Mouse (Mus musculus): ENCODE measurements around the gene Sh3bp2.
A peak's percentile ranks its signal among the peaks of the same experiment; 100 is the strongest.
"Not testable (repeated sequence)": the region's sequence is repeated elsewhere in the genome, so short reads cannot be mapped to it uniquely, and the experiment has no call there.

Sh3bp2 gene

GRCm38 (mm10) chr5:34579377-34579776 is 53.7 kb downstream of the Sh3bp2 start:
- no peaks in the 10 kb centered on the region for H3K9me3 ChIP-seq (ENCODE audit: low read length)
- H3K36me3 ChIP-seq (ENCODE audit: insufficient read depth, low read length), result peaks cover 5% of the 10 kb centered on the region; the same call in 1 of the 2 replicates
- no peaks in the 10 kb centered on the region for H3K27me3 ChIP-seq (ENCODE audit: insufficient read depth, low read length)
- H3K4me1 ChIP-seq (replicated peaks; ENCODE audit: low read depth, low read length), result peaks cover 82% of the 10 kb centered on the region
- TF ChIP-seq POU5F1 (IDR thresholded peaks at IDR 0.05; ENCODE audit: borderline replicate concordance, low read length) (no peak), CTCF (conservative IDR thresholded peaks at IDR 0.05; ENCODE audit: low read length) (no peak), NANOG (IDR thresholded peaks at IDR 0.05; ENCODE audit: borderline replicate concordance, low read length) (no peak)
- H3K4me3 ChIP-seq (replicated peaks; ENCODE audit: low read length), result no peak overlapping the region

DNA sequence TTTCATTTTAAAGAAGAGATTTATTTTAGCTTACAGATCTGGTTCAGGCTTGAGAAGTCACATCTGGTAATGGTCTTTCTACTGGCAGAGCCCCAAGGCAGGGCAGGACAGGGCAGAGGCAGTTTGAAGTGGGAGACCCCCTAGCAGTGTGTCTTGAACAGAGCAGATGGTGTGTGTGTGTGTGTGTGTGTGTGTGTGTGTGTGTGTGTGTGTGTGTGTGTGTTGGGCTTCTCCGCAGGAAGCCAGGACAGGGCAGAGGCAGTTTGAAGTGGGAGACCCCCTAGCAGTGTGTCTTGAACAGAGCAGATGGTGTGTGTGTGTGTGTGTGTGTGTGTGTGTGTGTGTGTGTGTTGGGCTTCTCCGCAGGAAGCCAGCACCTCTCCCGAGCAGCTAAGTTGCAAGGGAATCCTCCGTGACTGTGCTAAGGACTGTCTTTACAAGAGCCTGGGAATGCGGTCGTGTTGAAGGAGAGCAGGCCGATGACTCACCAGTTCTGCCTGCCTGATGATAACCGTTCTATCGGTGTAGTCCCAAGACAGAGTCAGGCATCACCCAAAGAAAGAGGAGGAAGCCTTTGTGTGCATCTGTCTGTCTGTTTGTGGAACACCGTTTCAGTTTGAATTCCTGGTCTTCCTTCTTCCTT is 56.2 kb downstream of the Sh3bp2 start:
- peak overlapping the region; percentile 3 for H3K4me3 ChIP-seq (replicated peaks; ENCODE audit: low read length)
- H3K36me3 ChIP-seq (ENCODE audit: insufficient read depth, low read length); H3K9me3 ChIP-seq (ENCODE audit: low read length); H3K27me3 ChIP-seq (ENCODE audit: insufficient read depth, low read length): not testable (repeated sequence)
- H3K4me1 ChIP-seq (replicated peaks; ENCODE audit: low read depth, low read length), result peaks cover 60% of the 10 kb centered on the region

DNA sequence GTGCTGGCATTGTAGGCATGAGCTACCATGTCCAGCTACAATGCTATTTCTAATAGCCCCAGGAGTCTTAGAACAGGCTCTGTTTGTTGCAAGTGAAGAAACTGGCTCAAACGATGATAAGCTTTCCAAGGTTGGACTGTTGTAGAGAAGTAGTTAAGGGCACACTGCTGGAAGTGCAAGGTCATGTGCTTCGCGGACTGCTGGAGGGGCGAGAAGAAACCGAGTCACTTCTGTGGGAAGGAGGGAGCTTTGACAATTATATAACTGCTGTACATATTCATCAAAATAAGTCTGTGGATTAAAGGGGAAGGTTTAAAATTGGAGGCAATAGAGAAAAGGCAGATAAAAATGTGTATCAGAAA is 56.7 kb downstream of the Sh3bp2 start:
- peaks cover 57% of the 10 kb centered on the region for H3K4me1 ChIP-seq (replicated peaks; ENCODE audit: low read depth, low read length)
- H3K27me3 ChIP-seq (ENCODE audit: insufficient read depth, low read length), result no peaks in the 10 kb centered on the region
- peaks cover 5% of the 10 kb centered on the region; the same call in 1 of the 2 replicates for H3K36me3 ChIP-seq (ENCODE audit: insufficient read depth, low read length)
- no peaks in the 10 kb centered on the region for H3K9me3 ChIP-seq (ENCODE audit: low read length)
- TF ChIP-seq NANOG (IDR thresholded peaks at IDR 0.05; ENCODE audit: borderline replicate concordance, low read length) (no peak), POU5F1 (IDR thresholded peaks at IDR 0.05; ENCODE audit: borderline replicate concordance, low read length) (no peak)
- H3K4me3 ChIP-seq (replicated peaks; ENCODE audit: low read length), result peak overlapping the region; percentile 3

DNA sequence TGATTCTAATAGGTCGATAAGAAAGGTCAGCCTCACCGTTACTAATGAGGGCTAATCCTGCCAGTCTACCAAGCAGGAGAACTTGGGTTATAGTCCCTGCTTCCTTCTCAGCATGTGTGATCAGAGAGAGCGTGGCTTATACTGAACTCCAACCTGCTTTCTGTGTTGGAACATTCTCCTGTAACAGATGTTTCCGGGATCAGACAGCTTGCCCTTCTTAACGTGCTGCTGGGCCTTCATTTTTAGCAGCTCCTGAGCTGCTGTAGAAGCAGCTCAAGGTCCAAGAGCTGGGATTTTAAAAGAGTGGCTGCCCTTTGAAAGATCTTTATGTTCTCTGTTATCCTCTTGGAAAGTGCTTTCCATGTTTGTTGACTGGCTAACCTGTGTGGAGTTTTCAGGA is 59.6 kb downstream of the Sh3bp2 start:
- H3K27me3 ChIP-seq (ENCODE audit: insufficient read depth, low read length), result no peaks in the 10 kb centered on the region
- no peak overlapping the region for H3K4me3 ChIP-seq (replicated peaks; ENCODE audit: low read length)
- no peak for TF ChIP-seq POU5F1 (IDR thresholded peaks at IDR 0.05; ENCODE audit: borderline replicate concordance, low read length)
- no peak for TF ChIP-seq CTCF (conservative IDR thresholded peaks at IDR 0.05; ENCODE audit: low read length)
- no peak for TF ChIP-seq NANOG (IDR thresholded peaks at IDR 0.05; ENCODE audit: borderline replicate concordance, low read length)
- no peaks in the 10 kb centered on the region for H3K9me3 ChIP-seq (ENCODE audit: low read length)
- H3K36me3 ChIP-seq (ENCODE audit: insufficient read depth, low read length), result peaks cover 5% of the 10 kb centered on the region; the same call in 1 of the 2 replicates
- peaks cover 62% of the 10 kb centered on the region for H3K4me1 ChIP-seq (replicated peaks; ENCODE audit: low read depth, low read length)

- peaks cover 5% of the 10 kb centered on the region; the same call in 1 of the 2 replicates for H3K36me3 ChIP-seq (ENCODE audit: insufficient read depth, low read length)
- TF ChIP-seq CTCF (conservative IDR thresholded peaks at IDR 0.05; ENCODE audit: low read length), result no peak
- no peak for TF ChIP-seq NANOG (IDR thresholded peaks at IDR 0.05; ENCODE audit: borderline replicate concordance, low read length)
- no peak for TF ChIP-seq POU5F1 (IDR thresholded peaks at IDR 0.05; ENCODE audit: borderline replicate concordance, low read length)
Observed at GRCm38 (mm10) chr5:34587881-34588280, 62.2 kb downstream of the Sh3bp2 start.

DNA sequence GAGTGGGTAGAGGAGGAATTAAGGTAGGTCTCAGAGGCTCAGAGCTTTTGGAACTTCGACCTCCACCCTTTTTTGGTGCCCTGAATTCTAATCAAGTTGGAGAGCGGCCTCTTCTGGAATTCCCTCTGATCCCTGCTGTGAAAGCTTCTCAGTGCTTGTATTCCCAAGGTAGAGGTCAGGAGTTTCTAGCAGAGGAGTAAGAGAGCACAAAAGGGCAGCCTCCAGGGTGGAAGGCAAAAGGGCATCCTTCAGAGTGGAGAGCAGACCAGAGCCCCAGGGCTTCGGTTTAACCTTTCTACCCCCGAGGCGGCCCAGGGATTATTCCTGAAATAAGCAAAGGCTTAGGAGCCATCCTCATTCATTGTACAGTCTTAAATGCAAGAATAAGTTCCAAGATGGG is 64.4 kb downstream of the Sh3bp2 start:
- no peaks in the 10 kb centered on the region for H3K9me3 ChIP-seq (ENCODE audit: low read length)
- H3K27me3 ChIP-seq (ENCODE audit: insufficient read depth, low read length), result no peaks in the 10 kb centered on the region
- H3K4me3 ChIP-seq (replicated peaks; ENCODE audit: low read length), result no peak overlapping the region; the same call in 1 of the 2 replicates
- no peaks in the 10 kb centered on the region for H3K36me3 ChIP-seq (ENCODE audit: insufficient read depth, low read length)
- peaks cover 77% of the 10 kb centered on the region for H3K4me1 ChIP-seq (replicated peaks; ENCODE audit: low read depth, low read length)
- peak; percentile 74; the same call in 1 of the 2 replicates for TF ChIP-seq NANOG (IDR thresholded peaks at IDR 0.05; ENCODE audit: borderline replicate concordance, low read length)
- no peak for TF ChIP-seq CTCF (conservative IDR thresholded peaks at IDR 0.05; ENCODE audit: low read length)
- TF ChIP-seq POU5F1 (IDR thresholded peaks at IDR 0.05; ENCODE audit: borderline replicate concordance, low read length), result no peak

More at GRCm38 (mm10) chr5:34587881-34588280, 62.2 kb downstream of the Sh3bp2 start:
- no peaks in the 10 kb centered on the region for H3K27me3 ChIP-seq (ENCODE audit: insufficient read depth, low read length)
- no peaks in the 10 kb centered on the region for H3K9me3 ChIP-seq (ENCODE audit: low read length)
- peaks cover 71% of the 10 kb centered on the region for H3K4me1 ChIP-seq (replicated peaks; ENCODE audit: low read depth, low read length)
- H3K4me3 ChIP-seq (replicated peaks; ENCODE audit: low read length), result no peak overlapping the region

- H3K4me1 ChIP-seq (replicated peaks; ENCODE audit: low read depth, low read length), result peaks cover 83% of the 10 kb centered on the region
- H3K36me3 ChIP-seq (ENCODE audit: insufficient read depth, low read length), result no peaks in the 10 kb centered on the region
- no peak overlapping the region for H3K4me3 ChIP-seq (replicated peaks; ENCODE audit: low read length)
- H3K27me3 ChIP-seq (ENCODE audit: insufficient read depth, low read length), result no peaks in the 10 kb centered on the region
- TF ChIP-seq POU5F1 (IDR thresholded peaks at IDR 0.05; ENCODE audit: borderline replicate concordance, low read length) (no peak), CTCF (conservative IDR thresholded peaks at IDR 0.05; ENCODE audit: low read length) (no peak), NANOG (IDR thresholded peaks at IDR 0.05; ENCODE audit: borderline replicate concordance, low read length) (no peak)
- H3K9me3 ChIP-seq (ENCODE audit: low read length), result no peaks in the 10 kb centered on the region
Observed at GRCm38 (mm10) chr5:34590702-34591101, 65.1 kb downstream of the Sh3bp2 start.

DNA sequence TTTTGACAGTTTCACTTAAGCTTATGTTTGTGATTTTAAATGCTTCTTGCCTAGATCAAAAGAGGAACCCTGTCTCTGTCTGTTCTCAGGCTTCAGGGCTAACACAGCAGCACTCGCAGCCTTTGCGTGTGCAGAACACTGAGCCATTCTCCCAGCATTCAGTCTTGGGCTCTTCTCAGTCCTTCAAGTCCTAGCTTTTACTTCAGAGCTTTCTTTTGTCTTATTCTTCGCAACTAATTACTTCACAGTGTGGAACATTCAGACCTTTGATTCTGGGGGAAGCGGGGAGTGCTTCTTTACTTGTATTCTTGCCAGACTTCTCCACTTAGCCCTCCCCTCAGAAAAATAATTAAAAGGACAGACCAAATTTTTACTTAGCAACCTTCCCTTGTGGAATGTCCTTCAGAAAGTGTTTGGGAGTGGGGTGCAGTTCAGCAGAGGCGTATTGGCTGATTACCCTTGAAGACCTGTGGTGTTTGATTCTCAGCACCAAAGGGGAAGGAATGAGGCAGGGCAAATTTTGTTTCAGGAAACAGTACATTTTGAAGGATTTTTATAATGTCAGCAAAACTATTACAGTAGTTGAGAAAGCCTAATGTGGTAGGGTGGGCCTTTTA is 65.9 kb downstream of the Sh3bp2 start:
- H3K4me1 ChIP-seq (replicated peaks; ENCODE audit: low read depth, low read length), result peaks cover 91% of the 10 kb centered on the region
- no peaks in the 10 kb centered on the region for H3K27me3 ChIP-seq (ENCODE audit: insufficient read depth, low read length)
- no peaks in the 10 kb centered on the region for H3K9me3 ChIP-seq (ENCODE audit: low read length)
- TF ChIP-seq POU5F1 (IDR thresholded peaks at IDR 0.05; ENCODE audit: borderline replicate concordance, low read length) (no peak), NANOG (IDR thresholded peaks at IDR 0.05; ENCODE audit: borderline replicate concordance, low read length) (peak; percentile 54; the same call in 1 of the 2 replicates), CTCF (conservative IDR thresholded peaks at IDR 0.05; ENCODE audit: low read length) (no peak)
- no peak overlapping the region for H3K4me3 ChIP-seq (replicated peaks; ENCODE audit: low read length)
- H3K36me3 ChIP-seq (ENCODE audit: insufficient read depth, low read length), result no peaks in the 10 kb centered on the region

DNA sequence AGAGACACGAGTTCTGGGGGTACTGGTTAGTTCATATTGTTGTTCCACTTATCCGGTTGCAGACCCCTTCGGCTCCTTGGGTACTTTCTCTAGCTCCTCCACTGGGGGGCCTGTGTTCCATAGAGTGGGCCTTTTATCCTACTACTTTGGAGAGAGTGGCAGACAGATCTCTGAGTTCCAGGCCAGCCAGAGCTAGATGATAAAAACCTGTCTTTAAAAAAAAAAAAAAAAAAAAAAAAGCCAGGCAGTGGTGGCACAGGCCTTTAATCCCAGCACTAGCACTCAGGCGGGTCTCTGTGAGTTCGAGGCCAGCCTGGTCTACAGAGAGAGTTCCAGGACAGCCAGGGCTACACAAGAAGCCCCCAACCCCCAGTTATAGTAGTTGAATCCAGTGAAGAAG is 66.6 kb downstream of the Sh3bp2 start:
- peaks cover 97% of the 10 kb centered on the region for H3K4me1 ChIP-seq (replicated peaks; ENCODE audit: low read depth, low read length)
- not testable (repeated sequence) for H3K9me3 ChIP-seq (ENCODE audit: low read length); H3K27me3 ChIP-seq (ENCODE audit: insufficient read depth, low read length); H3K36me3 ChIP-seq (ENCODE audit: insufficient read depth, low read length); H3K4me3 ChIP-seq (replicated peaks; ENCODE audit: low read length)

Data from E14TG2a.4 (cell line).